Mouse (Mus musculus) liver, embryonic 14.5 days (tissue): ENCODE data around the gene Ube2t. TPM values are rescaled to one million over a fixed set of nuclear protein-coding genes. Genes with fewer than 3 reads are reported as not detected.

Source experiments
- ATAC-seq: fragments of 200-750 bp; cut with Nextera tagmentation; 2 replicates; pipeline ENCODE4 v1.8.0; 2017; ENCODE audit warnings: moderate number of reproducible peaks, mild to moderate bottlenecking, moderate library complexity; ENCODE audit not compliant: insufficient read depth
- DNase-seq, 3 experiments: peaks; one replicate each; pipeline ENCODE4 v3.0.0-alpha.2; 2012 to 2013; ENCODE audit warnings: low read depth in 3 of 3, low spot score in 3 of 3
- H3K27ac ChIP-seq: fragments of 300-500 bp; sonication (generic); 2 replicates; pipeline ENCODE4 v1.5.1; 2014; ENCODE audit warnings: moderate library complexity, mild to moderate bottlenecking, control low read depth, inconsistent platforms
- H3K27me3 ChIP-seq: fragments of 300-500 bp; sonication (generic); 2 replicates; pipeline ENCODE4 v1.6.1; 2014; ENCODE audit warnings: mild to moderate bottlenecking, low read length, moderate library complexity; ENCODE audit not compliant: control insufficient read depth, insufficient read depth
- H3K36me3 ChIP-seq: fragments of 300-500 bp; sonication (generic); replicated peaks from 2 replicates; pipeline ENCODE4 v1.6.1; 2014; ENCODE audit warnings: low read depth; ENCODE audit not compliant: control insufficient read depth, insufficient read depth
- H3K4me1 ChIP-seq, 2 experiments: fragments of 200-500 bp in 1 of 2; fragments of 300-500 bp in 1 of 2; sonication (generic) in 1 of 2; replicated peaks; 2 replicates each; pipeline ENCODE4 v1.6.1; 2012 to 2014; ENCODE audit warnings: antibody characterized with exemption in 1 of 2, inconsistent platforms in 1 of 2, low read length in 1 of 2; ENCODE audit not compliant: control insufficient read depth in 2 of 2, insufficient read depth in 2 of 2
- H3K4me2 ChIP-seq: fragments of 300-500 bp; sonication (generic); 2 replicates; pipeline ENCODE4 v1.6.1; 2014; ENCODE audit warnings: low read depth, mild to moderate bottlenecking, control low read depth, moderate library complexity
- H3K4me3 ChIP-seq, 2 experiments: fragments of 200-500 bp in 1 of 2; fragments of 300-500 bp in 1 of 2; sonication (generic) in 1 of 2; 2 replicates each; pipeline ENCODE4 v1.5.1; 2012 to 2014; ENCODE audit warnings: low read depth in 2 of 2, low read length in 2 of 2, mild to moderate bottlenecking in 2 of 2, control low read depth in 1 of 2, inconsistent platforms in 1 of 2, moderate library complexity in 1 of 2; ENCODE audit not compliant: insufficient read depth in 1 of 2
- H3K9ac ChIP-seq: fragments of 300-500 bp; sonication (generic); replicated peaks from 2 replicates; pipeline ENCODE4 v1.6.1; 2014; ENCODE audit warnings: mild to moderate bottlenecking, control low read depth, moderate library complexity
- H3K9me3 ChIP-seq: fragments of 300-500 bp; sonication (generic); 2 replicates; pipeline ENCODE4 v1.6.1; 2016; ENCODE audit warnings: low read length, mixed read lengths; ENCODE audit not compliant: control insufficient read depth
- CTCF ChIP-seq: IDR thresholded peaks from 2 replicates; pipeline ENCODE4 v1.5.1; 2016; ENCODE audit warnings: antibody characterized with exemption, low read depth, control low read depth
- EP300 ChIP-seq: IDR thresholded peaks from 2 replicates; pipeline ENCODE4 v1.6.1; 2016; ENCODE audit warnings: antibody characterized with exemption, low read depth
- WGBS: fragments of 180-500 bp; shearing (Covaris S2); extraction: QIAGEN DNeasy Blood & Tissue Kit; methylation state at CpG from one replicate; pipeline ENCODE4 v1.1.7; 2014; ENCODE audit not compliant: insufficient replicate concordance; 5-methylcytosine and 5-hydroxymethylcytosine counted together
- polyA plus RNA-seq, 2 experiments: library from polyadenylated mRNA; depleted of rRNA in 1 of 2; stranded (reverse) in 1 of 2; unstranded in 1 of 2; fragments of >200 nt; fragmentation: Nextera tagmentation in 1 of 2; extraction: Ambion mirVana in 1 of 2; gene quantifications; 2 replicates each; pipeline versions ENCODE4 v1.2.1 to v1.2.3; 2012 to 2014

Ube2t gene
- polyA plus RNA-seq, 2 experiments: 22.2 to 37.6 TPM

DNA sequence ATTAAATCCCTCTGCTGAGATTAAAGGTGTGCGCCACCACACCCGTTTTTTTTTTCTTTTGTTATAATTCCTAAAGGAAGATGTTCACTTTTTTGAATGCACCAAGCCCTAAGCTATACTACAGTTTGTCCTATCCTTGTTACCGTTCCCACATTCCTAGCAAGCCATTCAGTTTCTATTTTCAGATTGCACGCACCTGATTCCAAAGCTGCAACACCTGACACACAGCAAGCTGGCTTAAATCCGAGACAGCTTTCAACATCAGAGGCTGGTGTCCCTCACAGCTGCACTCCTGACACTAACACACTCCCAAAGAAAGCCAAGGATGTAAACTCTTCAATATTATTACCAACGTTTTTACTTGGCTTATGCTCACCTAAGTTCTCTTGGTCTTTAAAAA is 26.0 kb upstream of the Ube2t start:
- Histone ChIP-seq H3K36me3 (no peaks in the 10 kb centered on the region), H3K4me3 (no peak overlapping the region), H3K9me3 (no peaks in the 10 kb centered on the region), H3K27me3 (no peaks in the 10 kb centered on the region), H3K4me1 (peaks cover 4 to 12% of the 10 kb centered on the region in 2 experiments), H3K4me2 (no peak overlapping the region), H3K27ac (no peak overlapping the region), H3K9ac (no peak overlapping the region)
- no peak for TF ChIP-seq EP300
- TF ChIP-seq CTCF: no peak
- ATAC-seq (no peak), DNase-seq (no peak)
- 69% methylated on average over 6 of the region's 6 CpGs for WGBS

GRCm38 (mm10) chr1:134938233-134938632 is 24.1 kb upstream of the Ube2t start:
- Histone ChIP-seq H3K4me3 (no peak overlapping the region), H3K27ac (no peak overlapping the region), H3K4me2 (no peak overlapping the region), H3K9ac (no peak overlapping the region), H3K9me3 (no peaks in the 10 kb centered on the region), H3K36me3 (no peaks in the 10 kb centered on the region), H3K27me3 (no peaks in the 10 kb centered on the region), H3K4me1 (peaks cover 4 to 12% of the 10 kb centered on the region in 2 experiments)
- ATAC-seq (no peak), DNase-seq (no peak)
- no peak for TF ChIP-seq EP300
- no peak for TF ChIP-seq CTCF
- WGBS: 56% methylated on average over 1 of the region's 1 CpGs

GRCm38 (mm10) chr1:134940863-134941262 is 21.5 kb upstream of the Ube2t start:
- no peaks in the 10 kb centered on the region for H3K36me3 ChIP-seq
- no peak overlapping the region for H3K27ac ChIP-seq
- no peaks in the 10 kb centered on the region for H3K9me3 ChIP-seq
- no peak overlapping the region for H3K4me2 ChIP-seq
- no peak overlapping the region for H3K4me3 ChIP-seq
- no peak overlapping the region for H3K9ac ChIP-seq
- no peak for DNase-seq
- TF ChIP-seq CTCF: no peak
- TF ChIP-seq EP300: no peak
- 68% methylated on average over 4 of the region's 4 CpGs for WGBS
- H3K27me3 ChIP-seq: no peaks in the 10 kb centered on the region
- peaks cover 4 to 12% of the 10 kb centered on the region in 2 experiments for H3K4me1 ChIP-seq
- no peak for ATAC-seq

DNA sequence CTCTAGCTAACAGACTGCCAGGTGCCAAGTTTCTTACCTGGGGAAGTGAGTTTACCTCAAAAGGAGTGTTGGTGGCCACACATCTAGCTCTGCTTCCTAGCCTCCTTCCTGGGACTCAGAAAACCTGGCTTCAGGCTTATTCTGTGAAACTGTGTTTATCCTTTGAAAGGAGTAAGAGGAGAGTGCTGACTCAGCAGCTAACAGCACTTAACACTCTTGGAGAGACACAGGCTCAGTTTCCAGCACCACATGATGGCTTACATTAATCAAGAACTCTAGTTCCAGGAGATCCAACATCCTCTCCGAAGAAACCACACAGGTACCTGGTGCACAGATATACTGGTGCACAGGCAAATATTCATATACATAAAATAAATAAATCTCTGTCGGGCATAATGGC is 19.5 kb upstream of the Ube2t start:
- Histone ChIP-seq H3K4me1 (peaks cover 4 to 12% of the 10 kb centered on the region in 2 experiments), H3K4me3 (no peak overlapping the region), H3K27me3 (no peaks in the 10 kb centered on the region), H3K9ac (no peak overlapping the region), H3K4me2 (no peak overlapping the region), H3K27ac (no peak overlapping the region), H3K9me3 (no peaks in the 10 kb centered on the region), H3K36me3 (no peaks in the 10 kb centered on the region)
- no peak for TF ChIP-seq EP300
- TF ChIP-seq CTCF: no peak
- 73% methylated on average over 2 of the region's 2 CpGs for WGBS
- ATAC-seq: no peak
- no peak for DNase-seq

- no peaks in the 10 kb centered on the region for H3K9me3 ChIP-seq
- H3K9ac ChIP-seq: no peak overlapping the region
- H3K36me3 ChIP-seq: no peaks in the 10 kb centered on the region
- TF ChIP-seq CTCF: no peak
- TF ChIP-seq EP300: no peak
- no peak for DNase-seq
- H3K4me3 ChIP-seq: no peak overlapping the region
- no peak for ATAC-seq
- WGBS: 86% methylated on average over 7 of the region's 7 CpGs
- H3K27me3 ChIP-seq: no peaks in the 10 kb centered on the region
- H3K27ac ChIP-seq: no peak overlapping the region
- no peaks in the 10 kb centered on the region for H3K4me1 ChIP-seq
- no peak overlapping the region for H3K4me2 ChIP-seq
Measured at GRCm38 (mm10) chr1:134947590-134947989, 14.8 kb upstream of the Ube2t start.

GRCm38 (mm10) chr1:134949946-134950345 is 12.4 kb upstream of the Ube2t start:
- WGBS: 86% methylated on average over 3 of the region's 3 CpGs
- TF ChIP-seq CTCF: no peak
- TF ChIP-seq EP300: no peak
- no peak overlapping the region for H3K27ac ChIP-seq

More at GRCm38 (mm10) chr1:134949946-134950345, 12.4 kb upstream of the Ube2t start:
- Histone ChIP-seq H3K9ac (no peak overlapping the region), H3K4me2 (no peak overlapping the region), H3K9me3 (no peaks in the 10 kb centered on the region), H3K4me3 (no peak overlapping the region), H3K36me3 (no peaks in the 10 kb centered on the region), H3K4me1 (peaks cover 6% of the 10 kb centered on the region in 2 experiments; a peak in 3 of 4 replicates), H3K27me3 (no peaks in the 10 kb centered on the region)
- DNase-seq (no peak), ATAC-seq (no peak)
